Mouse (Mus musculus) erythroblast, embryonic 14.5 days (primary cell): ENCODE data around the gene Gbp8.
"Not testable (repeated sequence)": the region's sequence is repeated elsewhere in the genome, so short reads cannot be mapped to it uniquely, and the experiment has no call there.

Experiments
- GATA1 ChIP-seq: IDR thresholded peaks from 2 replicates; pipeline ENCODE4 v1.6.1; 2012; ENCODE audit warnings: low read length, inconsistent platforms, mixed read lengths
- TAL1 ChIP-seq: IDR thresholded peaks from 3 replicates; pipeline ENCODE4 v1.6.1; 2012; ENCODE audit warnings: low read length, inconsistent platforms, mixed read lengths

- not testable (repeated sequence) for TF ChIP-seq TAL1, GATA1
Observed at GRCm38 (mm10) chr5:105121731-105122130, 17.6 kb downstream of the Gbp8 start.
